In genomic region chr3:122565285-122565684, GRCm38 (mm10) we compare ENCODE assay signal across 16 mouse cellular contexts. TPM values are rescaled to one million over a fixed set of nuclear protein-coding genes. Genes with fewer than 3 reads are reported as not detected.
DNase-seq lines count a peak whose midpoint lies in the region; ATAC-seq and TF ChIP-seq lines count a peak whose summit lies in the region.
"Had no signal": no experiment of that assay in that cellular context is flagged by ENCODE, and none has a peak within 500 bp of the region (broad histone marks: within the 10 kb centered on the region; RNA-seq: fewer than 3 reads in every experiment).

No protein-coding gene starts in this region.

- ATAC-seq in kidney, postnatal 0 days (replicated peaks; ENCODE audit: low FRiP score, low read depth): 0 out of 2 replicates have a peak, but pooled peaks have one; percentile 36
- ATAC-seq in embryonic facial prominence, embryonic 11.5 days (replicated peaks; ENCODE audit: insufficient number of reproducible peaks, low FRiP score, low TSS enrichment, low read depth): no peak
- 0 out of 2 replicates have a peak, but pooled peaks have one; percentile 44 for ATAC-seq in megakaryocyte-erythroid progenitor cell, adult 5-6 weeks (replicated peaks; ENCODE audit: low FRiP score, low TSS enrichment, poor library complexity, severe bottlenecking)
- ATAC-seq: forebrain, embryonic 13.5 days; midbrain, embryonic 13.5 days had no signal

- 0 out of 2 replicates have a peak, but pooled peaks cover 13% of the 10 kb centered on the region for H3K36me3 ChIP-seq in kidney, postnatal 0 days (ENCODE audit: insufficient read depth, low read length)
- no peaks in the 10 kb centered on the region for H3K36me3 ChIP-seq in embryonic facial prominence, embryonic 11.5 days (replicated peaks; ENCODE audit: control insufficient read depth, insufficient read depth, low read depth, low read length)

- H3K9ac ChIP-seq in kidney, postnatal 0 days (ENCODE audit: low read depth, low read length): no peak overlapping the region
- no peak overlapping the region for H3K9ac ChIP-seq in embryonic facial prominence, embryonic 11.5 days (replicated peaks; ENCODE audit: low read length)
- H3K9ac ChIP-seq: embryonic facial prominence, embryonic 12.5 days; forebrain, embryonic 13.5 days; hindbrain, embryonic 12.5 days; liver, embryonic 13.5 days; midbrain, embryonic 13.5 days; neural tube, embryonic 13.5 days had no signal

- H3K27ac ChIP-seq in kidney, postnatal 0 days: no peak overlapping the region
- H3K27ac ChIP-seq in embryonic facial prominence, embryonic 11.5 days (replicated peaks; ENCODE audit: low read depth, low read length): no peak overlapping the region
- H3K27ac ChIP-seq: embryonic facial prominence, embryonic 12.5 days; forebrain, embryonic 13.5 days; hindbrain, embryonic 12.5 days; liver, embryonic 13.5 days; midbrain, embryonic 13.5 days; neural tube, embryonic 13.5 days had no signal

- no peaks in the 10 kb centered on the region for H3K9me3 ChIP-seq in kidney, postnatal 0 days (replicated peaks; ENCODE audit: low read length)
- no peaks in the 10 kb centered on the region for H3K9me3 ChIP-seq in embryonic facial prominence, embryonic 11.5 days (replicated peaks; ENCODE audit: control insufficient read depth, low read length)
- H3K9me3 ChIP-seq: embryonic facial prominence, embryonic 12.5 days; forebrain, embryonic 13.5 days; hindbrain, embryonic 12.5 days; liver, embryonic 13.5 days; midbrain, embryonic 13.5 days; neural tube, embryonic 13.5 days had no signal

- no peak overlapping the region for H3K4me3 ChIP-seq in kidney, postnatal 0 days (replicated peaks; ENCODE audit: low read depth, low read length)
- H3K4me3 ChIP-seq in embryonic facial prominence, embryonic 11.5 days (ENCODE audit: low read depth, low read length): no peak overlapping the region
- H3K4me3 ChIP-seq: embryonic facial prominence, embryonic 12.5 days; forebrain, embryonic 13.5 days; hindbrain, embryonic 12.5 days; liver, embryonic 13.5 days; midbrain, embryonic 13.5 days; neural tube, embryonic 13.5 days had no signal

- intact Hi-C loops in left cerebral cortex, postnatal 14 days (cut with DNase I): no loop called here

- H3K4me1 ChIP-seq in kidney, postnatal 0 days (replicated peaks; ENCODE audit: insufficient read depth, low read length): no peaks in the 10 kb centered on the region
- no peaks in the 10 kb centered on the region for H3K4me1 ChIP-seq in embryonic facial prominence, embryonic 11.5 days (ENCODE audit: control insufficient read depth, insufficient read depth, low read length)
- H3K4me1 ChIP-seq: embryonic facial prominence, embryonic 12.5 days; forebrain, embryonic 13.5 days; hindbrain, embryonic 12.5 days; liver, embryonic 13.5 days; midbrain, embryonic 13.5 days; neural tube, embryonic 13.5 days had no signal

- DNase-seq in kidney, postnatal 0 days (ENCODE audit: low spot score): no peak
- no peak for DNase-seq in kidney, postnatal 10 days
- peak; percentile 28 for DNase-seq in WW6 (ENCODE audit: low read depth, low spot score)
- DNase-seq in embryonic facial prominence, embryonic 11.5 days (ENCODE audit: low spot score): peak; percentile 8
- DNase-seq in cerebellum, postnatal 10 days: no peak
- no peak for DNase-seq in left cerebral cortex, postnatal 14 days (ENCODE audit: low spot score in 2 of 2)
- DNase-seq: liver, embryonic 13.5 days; right cerebral cortex, adult 18-20 months; thymus, adult 2 months had no signal

- TF ChIP-seq CTCF in kidney, postnatal 0 days (IDR thresholded peaks at IDR 0.05; ENCODE audit: low read depth): no peak

- H3K4me2 ChIP-seq in kidney, postnatal 0 days (ENCODE audit: low read length): no peak overlapping the region
- no peak overlapping the region for H3K4me2 ChIP-seq in embryonic facial prominence, embryonic 11.5 days (ENCODE audit: low read depth, low read length)
- H3K4me2 ChIP-seq: embryonic facial prominence, embryonic 12.5 days; forebrain, embryonic 13.5 days; hindbrain, embryonic 12.5 days; liver, embryonic 13.5 days; midbrain, embryonic 13.5 days; neural tube, embryonic 13.5 days had no signal

- H3K27me3 ChIP-seq in kidney, postnatal 0 days (ENCODE audit: insufficient read depth, low read length): no peaks in the 10 kb centered on the region
- H3K27me3 ChIP-seq in embryonic facial prominence, embryonic 11.5 days (ENCODE audit: control insufficient read depth, insufficient read depth, low read length): no peaks in the 10 kb centered on the region
- H3K27me3 ChIP-seq: embryonic facial prominence, embryonic 12.5 days; forebrain, embryonic 13.5 days; hindbrain, embryonic 12.5 days; liver, embryonic 13.5 days; midbrain, embryonic 13.5 days; neural tube, embryonic 13.5 days had no signal

- WGBS in kidney, postnatal 0 days: 20% methylated on average over 7 of the region's 7 CpGs
- 19% methylated on average over 7 of the region's 7 CpGs for WGBS in embryonic facial prominence, embryonic 11.5 days

RNA-seq across cellular contexts. Expression of gene Fnbp1l, which starts 54.2 kb away (rescaled TPM):
- polyA plus RNA-seq in kidney, postnatal 0 days (2015; fragmentation: Nextera tagmentation; extraction: Ambion mirVana): 35.5 and 39.9 TPM in 2 replicates
- polyA plus RNA-seq in embryonic facial prominence, embryonic 11.5 days (2014; fragmentation: Nextera tagmentation; extraction: Ambion mirVana): 74.2 and 77.4 TPM in 2 replicates
- 8.3 and 18.4 TPM in 2 replicates for total RNA-seq in megakaryocyte-erythroid progenitor cell, adult 5-6 weeks (2014; fragmentation: Nextera tagmentation)
- total RNA-seq in megakaryocyte-erythroid progenitor cell, adult 5-6 weeks (2017): 14.1 and 24.2 TPM in 2 replicates
- 100 to 1,000 TPM; 157 to 162 TPM for total RNA-seq in left cerebral cortex, postnatal 14 days (2021)
- total RNA-seq: MEL had no signal

Comparison
In these comparisons a context has a peak if more than half of its experiments do, and no peak if none do; other contexts are left out.
1. DNase-seq: peak in WW6 (single experiment) and embryonic facial prominence, embryonic 11.5 days (single experiment); none in kidney, postnatal 0 days (single experiment), kidney, postnatal 10 days (single experiment), cerebellum, postnatal 10 days (0 of 2) and left cerebral cortex, postnatal 14 days (0 of 2).
2. RNA of gene Fnbp1l, which starts 54.2 kb away (total RNA-seq): 157 to 162 TPM in left cerebral cortex, postnatal 14 days; 8.3 to 24.2 TPM in megakaryocyte-erythroid progenitor cell, adult 5-6 weeks; every median in the first group is over 4 times any median in the second.